Mouse (Mus musculus) lung, postnatal 36 days (tissue): Measurements from ENCODE around the gene Mcrip2.
"Not testable (repeated sequence)": the region's sequence is repeated elsewhere in the genome, so short reads cannot be mapped to it uniquely, and the experiment has no call there.

Experiments
- DNase-seq: peaks from one replicate; pipeline ENCODE4 v3.0.0; 2022; ENCODE audit warnings: mixed read lengths

Gene Mcrip2

GRCm38 (mm10) chr17:25880196-25880910 lies 11.8 kb upstream of the Mcrip2 start, which contains the start of gene Wfikkn1:
Gene Wfikkn1 (minus strand): TSS chr17:25880858.
- DNase-seq = no peak

GRCm38 (mm10) chr17:25879750-25880149 lies 11.2 kb upstream of the Mcrip2 start:
- no peak for DNase-seq

GRCm38 (mm10) chr17:25879261-25879660 lies 10.7 kb upstream of the Mcrip2 start:
- DNase-seq = peak; percentile 37

- DNase-seq = no peak
Observed at GRCm38 (mm10) chr17:25878611-25879180, 10.1 kb upstream of the Mcrip2 start.

- DNase-seq = no peak
Observed at GRCm38 (mm10) chr17:25877741-25878610, 9.4 kb upstream of the Mcrip2 start.

- DNase-seq = no peak
Observed at GRCm38 (mm10) chr17:25877025-25877424, 8.5 kb upstream of the Mcrip2 start.

- no peak for DNase-seq
Observed at GRCm38 (mm10) chr17:25876347-25876915, 7.9 kb upstream of the Mcrip2 start.

GRCm38 (mm10) chr17:25875171-25876136 lies 6.9 kb upstream of the Mcrip2 start:
- peak; percentile 92 for DNase-seq

- peak; percentile 98 for DNase-seq
Observed at GRCm38 (mm10) chr17:25874721-25875170, 6.2 kb upstream of the Mcrip2 start, which contains the start of gene Mettl26. Gene Mettl26 (plus strand): TSS chr17:25875074.

- DNase-seq = no peak
Observed at GRCm38 (mm10) chr17:25874148-25874720, 5.7 kb upstream of the Mcrip2 start.

GRCm38 (mm10) chr17:25873405-25874147 lies 5.0 kb upstream of the Mcrip2 start:
- no peak for DNase-seq

- DNase-seq = no peak
Observed at GRCm38 (mm10) chr17:25872676-25873075, 4.1 kb upstream of the Mcrip2 start.

- not testable (repeated sequence) for DNase-seq
Observed at GRCm38 (mm10) chr17:25871566-25871965, 3.0 kb upstream of the Mcrip2 start.

- no peak for DNase-seq
Observed at GRCm38 (mm10) chr17:25869954-25870353, 1.4 kb upstream of the Mcrip2 start.

GRCm38 (mm10) chr17:25869498-25869897 lies 934 bp upstream of the Mcrip2 start:
- DNase-seq = no peak

- peak; percentile 64 for DNase-seq
Observed at GRCm38 (mm10) chr17:25867836-25868600, 546 bp downstream of the Mcrip2 start.

- no peak for DNase-seq
Observed at GRCm38 (mm10) chr17:25867509-25867835, 1.1 kb downstream of the Mcrip2 start.

- DNase-seq = no peak
Observed at GRCm38 (mm10) chr17:25866172-25866571, 2.4 kb downstream of the Mcrip2 start.

GRCm38 (mm10) chr17:25865288-25865687 lies 3.3 kb downstream of the Mcrip2 start:
- DNase-seq = no peak

- DNase-seq = no peak
Observed at GRCm38 (mm10) chr17:25864311-25864710, 4.3 kb downstream of the Mcrip2 start.
